Mouse (Mus musculus): Measurements from ENCODE around the gene Dtx3.

Gene Dtx3

GRCm38 (mm10) chr10:127195328-127196129 is at the start of gene Dtx3:
Dtx3 (minus strand) TSS chr10:127195728.
- no peak for DNase-seq (ENCODE audit: low read depth)

GRCm38 (mm10) chr10:127238241-127238824 is 42.8 kb upstream of the Dtx3 start:
- no peak for DNase-seq (ENCODE audit: low read depth)

GRCm38 (mm10) chr10:127236541-127236940 is 41.0 kb upstream of the Dtx3 start:
- no peak for DNase-seq (ENCODE audit: low read depth)

- DNase-seq (ENCODE audit: low read depth), result peak; percentile 50
Observed at GRCm38 (mm10) chr10:127233141-127233540, 37.6 kb upstream of the Dtx3 start.

GRCm38 (mm10) chr10:127231741-127232140 is 36.2 kb upstream of the Dtx3 start:
- no peak for DNase-seq (ENCODE audit: low read depth)

- DNase-seq (ENCODE audit: low read depth), result no peak
Observed at GRCm38 (mm10) chr10:127230693-127231092, 35.2 kb upstream of the Dtx3 start.

- DNase-seq (ENCODE audit: low read depth), result peak; percentile 87
Observed at GRCm38 (mm10) chr10:127228897-127229296, 33.4 kb upstream of the Dtx3 start.

- no peak for DNase-seq (ENCODE audit: low read depth)
Observed at GRCm38 (mm10) chr10:127227163-127227562, 31.6 kb upstream of the Dtx3 start.

- DNase-seq (ENCODE audit: low read depth), result no peak
Observed at GRCm38 (mm10) chr10:127226318-127226895, 30.9 kb upstream of the Dtx3 start.

- DNase-seq (ENCODE audit: low read depth), result peak; percentile 60
Observed at GRCm38 (mm10) chr10:127225732-127226131, 30.2 kb upstream of the Dtx3 start.

- DNase-seq (ENCODE audit: low read depth), result no peak
Observed at GRCm38 (mm10) chr10:127225213-127225612, 29.7 kb upstream of the Dtx3 start.

GRCm38 (mm10) chr10:127218339-127218738 is 22.8 kb upstream of the Dtx3 start:
- DNase-seq (ENCODE audit: low read depth), result no peak

GRCm38 (mm10) chr10:127217177-127217576 is 21.6 kb upstream of the Dtx3 start:
- DNase-seq (ENCODE audit: low read depth), result no peak

- DNase-seq (ENCODE audit: low read depth), result no peak
Observed at GRCm38 (mm10) chr10:127216456-127216855, 20.9 kb upstream of the Dtx3 start.

- DNase-seq (ENCODE audit: low read depth), result no peak
Observed at GRCm38 (mm10) chr10:127214422-127214803, 18.9 kb upstream of the Dtx3 start.

GRCm38 (mm10) chr10:127213704-127214421 is 18.3 kb upstream of the Dtx3 start:
- no peak for DNase-seq (ENCODE audit: low read depth)

GRCm38 (mm10) chr10:127213272-127213671 is 17.7 kb upstream of the Dtx3 start:
- DNase-seq (ENCODE audit: low read depth), result no peak

GRCm38 (mm10) chr10:127211414-127211854 is 15.9 kb upstream of the Dtx3 start, which contains the start of gene Pip4k2c:
Pip4k2c (minus strand) TSS chr10:127211585.
- DNase-seq (ENCODE audit: low read depth), result peak; percentile 94

GRCm38 (mm10) chr10:127210961-127211405 is 15.5 kb upstream of the Dtx3 start:
- DNase-seq (ENCODE audit: low read depth), result no peak

GRCm38 (mm10) chr10:127209928-127210570 is 14.5 kb upstream of the Dtx3 start:
- DNase-seq (ENCODE audit: low read depth), result no peak

- no peak for DNase-seq (ENCODE audit: low read depth)
Observed at GRCm38 (mm10) chr10:127208921-127209320, 13.4 kb upstream of the Dtx3 start.

GRCm38 (mm10) chr10:127205373-127205772 is 9.8 kb upstream of the Dtx3 start:
- no peak for DNase-seq (ENCODE audit: low read depth)

All from naive thymus-derived CD4-positive, alpha-beta T cell, adult 2 months (primary cell).